Mouse (Mus musculus) brain, embryonic 14.5 days (tissue): ENCODE measurements around the gene Bsn.

Experiments
- CTCF ChIP-seq: fragments of 200-500 bp; IDR thresholded peaks from 2 replicates; pipeline ENCODE4 v1.5.1; 2012; ENCODE audit warnings: inconsistent platforms, mild to moderate bottlenecking, moderate library complexity, borderline replicate concordance; ENCODE audit not compliant: insufficient read depth, insufficient read length; ENCODE audit errors: extremely low read depth
- POLR2A ChIP-seq: fragments of 200-500 bp; IDR thresholded peaks from 2 replicates; pipeline ENCODE4 v1.6.1; 2012; ENCODE audit warnings: mild to moderate bottlenecking, inconsistent platforms, borderline replicate concordance; ENCODE audit not compliant: poor library complexity, insufficient read depth, insufficient read length, severe bottlenecking; ENCODE audit errors: extremely low read depth

- TF ChIP-seq POLR2A (no peak), CTCF (no peak)
Measured at GRCm38 (mm10) chr9:108175116-108175838, 14.9 kb downstream of the Bsn start.
